Mouse (Mus musculus): ENCODE results near the gene Abtb2. TPM values are rescaled to one million over a fixed set of nuclear protein-coding genes. Genes with fewer than 3 reads are reported as not detected.

The Abtb2 gene
- total and polyA plus RNA-seq, 3 experiments, result 0.12 to 0.13 TPM; not detected in 1

- TF ChIP-seq GABPA (IDR thresholded peaks at IDR 0.05; ENCODE audit: low read depth, low read length) (no peak), GATA1 (IDR thresholded peaks at IDR 0.05; ENCODE audit: low read depth, low read length) (no peak)
Observed at GRCm38 (mm10) chr2:103566423-103566712, 258 bp downstream of the Abtb2 start (continued).

GRCm38 (mm10) chr2:103566713-103567521, 807 bp downstream of the Abtb2 start:
- DNase-seq (ENCODE audit: low read depth, low spot score), result no peak
- no peak for TF ChIP-seq GABPA (IDR thresholded peaks at IDR 0.05; ENCODE audit: low read depth, low read length)
- no peak for TF ChIP-seq RAD21 (IDR thresholded peaks at IDR 0.05; ENCODE audit: low read depth, low read length)
- no peak for TF ChIP-seq NELFE (IDR thresholded peaks at IDR 0.05; ENCODE audit: low read depth, low read length)
- TF ChIP-seq BHLHE40 (IDR thresholded peaks at IDR 0.05; ENCODE audit: borderline replicate concordance, low read depth, low read length), result no peak
- TF ChIP-seq CHD2 (IDR thresholded peaks at IDR 0.05; ENCODE audit: low read length), result no peak
- TF ChIP-seq ZC3H11A (IDR thresholded peaks at IDR 0.05; ENCODE audit: low read depth, low read length), result no peak
- TF ChIP-seq HCFC1 (IDR thresholded peaks at IDR 0.05; ENCODE audit: low read depth, low read length), result no peak
- no peak for TF ChIP-seq MAZ (IDR thresholded peaks at IDR 0.05; ENCODE audit: low read depth, low read length)
- no peak for TF ChIP-seq JUND (IDR thresholded peaks at IDR 0.05; ENCODE audit: low read depth, low read length)
- TF ChIP-seq ZMIZ1 (IDR thresholded peaks at IDR 0.05; ENCODE audit: low read depth, low read length), result no peak
- TF ChIP-seq CTCF (IDR thresholded peaks at IDR 0.05 in 2 of 3, conservative IDR thresholded peaks at IDR 0.05 in 1 of 3; ENCODE audit: control insufficient read depth in 1 of 3, insufficient read depth in 1 of 3, low read depth in 2 of 3, low read length in 3 of 3, poor library complexity in 1 of 3, severe bottlenecking in 1 of 3), result no peak
- no peak for TF ChIP-seq POLR2AphosphoS2 (IDR thresholded peaks at IDR 0.05; ENCODE audit: low read length)
- TF ChIP-seq ETS1 (IDR thresholded peaks at IDR 0.05; ENCODE audit: low read depth, low read length), result no peak
- no peak for TF ChIP-seq EP300 (IDR thresholded peaks at IDR 0.05; ENCODE audit: low read depth in 1 of 2, low read length in 2 of 2)
- TF ChIP-seq MXI1 (IDR thresholded peaks at IDR 0.05; ENCODE audit: low read depth, low read length), result no peak
- TF ChIP-seq ELF1 (IDR thresholded peaks at IDR 0.05; ENCODE audit: low read depth, low read length), result no peak
- TF ChIP-seq E2F4 (IDR thresholded peaks at IDR 0.05; ENCODE audit: borderline replicate concordance, low read depth, low read length), result no peak
- no peak for TF ChIP-seq USF1 (IDR thresholded peaks at IDR 0.05; ENCODE audit: low read depth, low read length)
- H3K79me2 ChIP-seq (ENCODE audit: control insufficient read depth, insufficient read depth, low read length, poor library complexity), result no peaks in the 10 kb centered on the region
- no peaks in the 10 kb centered on the region for H3K36me3 ChIP-seq (ENCODE audit: control insufficient read depth in 1 of 2, insufficient read depth in 2 of 2, low read length in 2 of 2)
- H3K9me3 ChIP-seq (replicated peaks; ENCODE audit: insufficient read depth, low read length), result no peaks in the 10 kb centered on the region
- no peak overlapping the region for H3K27ac ChIP-seq (ENCODE audit: control insufficient read depth, low read depth, low read length)
- H3K4me1 ChIP-seq (ENCODE audit: control insufficient read depth in 1 of 2, insufficient read depth in 2 of 2, low read length in 2 of 2), result no peaks in the 10 kb centered on the region
- no peak overlapping the region for H3K4me3 ChIP-seq (ENCODE audit: control insufficient read depth in 1 of 2, insufficient read depth in 1 of 2, low read depth in 2 of 2, low read length in 2 of 2)
- H3K27me3 ChIP-seq (ENCODE audit: control insufficient read depth in 1 of 2, insufficient read depth in 2 of 2, low read length in 2 of 2), result peaks cover 3 to 4% of the 10 kb centered on the region in 2 experiments
- H3K9ac ChIP-seq (ENCODE audit: control insufficient read depth, low read depth, low read length, poor library complexity, severe bottlenecking), result no peak overlapping the region

Data from MEL (cell line).